In the genomic region with DNA sequence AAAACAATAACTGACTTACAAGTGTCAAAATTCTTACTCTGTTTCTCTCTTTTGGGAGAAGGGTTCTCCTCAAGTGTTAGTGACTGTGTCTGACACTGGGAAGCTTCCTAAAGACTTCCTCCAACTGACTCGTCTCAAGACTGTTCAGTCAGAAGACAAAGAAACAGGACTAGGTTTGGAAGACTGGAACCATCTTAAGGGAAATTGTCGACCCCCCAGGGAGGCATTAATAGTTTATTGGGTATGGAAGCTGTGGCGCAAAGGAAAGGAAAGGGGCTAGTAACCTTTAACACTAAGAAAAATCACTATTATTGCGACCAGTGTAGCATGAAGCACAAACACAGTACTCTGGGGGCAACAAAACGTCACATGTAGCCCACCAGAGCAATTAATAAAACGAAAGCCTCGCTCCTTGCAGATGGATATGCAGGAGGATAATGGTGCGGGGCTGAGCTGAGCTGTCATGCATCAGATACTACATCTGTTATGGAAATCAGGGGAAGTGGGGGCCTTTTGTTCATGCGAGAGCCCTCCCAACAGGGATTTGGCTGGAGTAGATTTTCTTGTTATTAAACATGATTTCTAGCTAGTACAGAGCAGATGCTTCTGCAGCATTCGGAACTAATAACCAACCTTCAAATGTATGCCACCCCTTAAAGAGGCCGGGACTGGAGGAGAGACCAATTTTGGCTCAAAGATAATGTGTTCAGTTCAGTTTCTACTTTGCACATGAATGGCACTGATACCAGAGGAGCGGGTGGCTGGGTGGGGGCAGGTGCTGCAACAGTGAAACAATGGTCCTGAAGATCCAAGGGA, we compare ENCODE assay signal across 9 mouse cellular contexts.
DNase-seq lines count a peak whose midpoint lies in the region; ATAC-seq and TF ChIP-seq lines count a peak whose summit lies in the region.
"Had no signal": no experiment of that assay in that cellular context is flagged by ENCODE, and none has a peak within 500 bp of the region (broad histone marks: within the 10 kb centered on the region; RNA-seq: fewer than 3 reads in every experiment).

No protein-coding gene starts in this region.

- no peak for DNase-seq in embryonic facial prominence, embryonic 10.5 days (ENCODE audit: low spot score)
- DNase-seq in forebrain, embryonic 11.5 days (ENCODE audit: low spot score) = no peak
- DNase-seq in hindbrain, postnatal 0 days (ENCODE audit: low spot score) = peak; percentile 75
- no peak for DNase-seq in gastrocnemius, postnatal 4 days (ENCODE audit: low spot score in 2 of 2)
- DNase-seq in yolk sac, embryonic 10.5 days (ENCODE audit: low spot score) = no peak
- DNase-seq: heart, adult 18-20 months; lung, postnatal 10 days had no signal

- no peak for TF ChIP-seq CTCF in hindbrain, postnatal 0 days (IDR thresholded peaks at IDR 0.05; ENCODE audit: low read depth)

- peak overlapping the region; percentile 70 for H3K27ac ChIP-seq in embryonic facial prominence, embryonic 10.5 days (replicated peaks)
- H3K27ac ChIP-seq in forebrain, embryonic 11.5 days (ENCODE audit: low read depth, low read length) = peak overlapping the region; percentile 76
- H3K27ac ChIP-seq in hindbrain, postnatal 0 days = peak overlapping the region; percentile 41; the same call in 1 of the 2 replicates
- peak overlapping the region; percentile 46; the same call in 1 of the 2 replicates for H3K27ac ChIP-seq in neural tube, embryonic 12.5 days

- WGBS in embryonic facial prominence, embryonic 10.5 days = 54% methylated on average over 12 of the region's 12 CpGs
- WGBS in forebrain, embryonic 11.5 days = 22% methylated on average over 12 of the region's 12 CpGs
- 21% methylated on average over 12 of the region's 12 CpGs for WGBS in hindbrain, postnatal 0 days
- 14% methylated on average over 12 of the region's 12 CpGs for WGBS in neural tube, embryonic 12.5 days

- no peak overlapping the region for H3K4me3 ChIP-seq in embryonic facial prominence, embryonic 10.5 days
- H3K4me3 ChIP-seq in forebrain, embryonic 11.5 days (ENCODE audit: low read depth, low read length) = no peak overlapping the region
- H3K4me3 ChIP-seq in hindbrain, postnatal 0 days (ENCODE audit: low read length) = no peak overlapping the region
- no peak overlapping the region for H3K4me3 ChIP-seq in neural tube, embryonic 12.5 days

- H3K36me3 ChIP-seq in embryonic facial prominence, embryonic 10.5 days (replicated peaks) = no peaks in the 10 kb centered on the region
- no peaks in the 10 kb centered on the region for H3K36me3 ChIP-seq in forebrain, embryonic 11.5 days (ENCODE audit: control insufficient read depth, insufficient read depth, low read length)
- no peaks in the 10 kb centered on the region for H3K36me3 ChIP-seq in hindbrain, postnatal 0 days (ENCODE audit: insufficient read depth, low read length)
- no peaks in the 10 kb centered on the region for H3K36me3 ChIP-seq in neural tube, embryonic 12.5 days

- no peak overlapping the region for H3K4me2 ChIP-seq in forebrain, embryonic 11.5 days (ENCODE audit: low read depth, low read length, severe bottlenecking)
- peak overlapping the region; percentile 8; the same call in 1 of the 2 replicates for H3K4me2 ChIP-seq in hindbrain, postnatal 0 days (ENCODE audit: low read depth, low read length)
- H3K4me2 ChIP-seq in neural tube, embryonic 12.5 days (replicated peaks) = peak overlapping the region; percentile 40

- H3K9me3 ChIP-seq in embryonic facial prominence, embryonic 10.5 days = no peaks in the 10 kb centered on the region
- H3K9me3 ChIP-seq in forebrain, embryonic 11.5 days (ENCODE audit: control insufficient read depth, low read length) = no peaks in the 10 kb centered on the region; the same call in 1 of the 2 replicates
- H3K9me3 ChIP-seq in hindbrain, postnatal 0 days (ENCODE audit: low read length) = no peaks in the 10 kb centered on the region
- H3K9me3 ChIP-seq in neural tube, embryonic 12.5 days = no peaks in the 10 kb centered on the region

- H3K4me1 ChIP-seq in embryonic facial prominence, embryonic 10.5 days = peaks cover 34% of the 10 kb centered on the region
- H3K4me1 ChIP-seq in forebrain, embryonic 11.5 days (replicated peaks; ENCODE audit: control insufficient read depth, insufficient read depth, low read length) = peaks cover 3% of the 10 kb centered on the region
- H3K4me1 ChIP-seq in hindbrain, postnatal 0 days (ENCODE audit: insufficient read depth, low read length) = no peaks in the 10 kb centered on the region; the same call in 1 of the 2 replicates
- peaks cover 37% of the 10 kb centered on the region for H3K4me1 ChIP-seq in neural tube, embryonic 12.5 days

- H3K27me3 ChIP-seq in embryonic facial prominence, embryonic 10.5 days (replicated peaks; ENCODE audit: low read depth, poor library complexity, severe bottlenecking) = no peaks in the 10 kb centered on the region
- no peaks in the 10 kb centered on the region for H3K27me3 ChIP-seq in forebrain, embryonic 11.5 days (ENCODE audit: control insufficient read depth, insufficient read depth, low read length)
- no peaks in the 10 kb centered on the region for H3K27me3 ChIP-seq in hindbrain, postnatal 0 days (ENCODE audit: insufficient read depth, low read length)
- no peaks in the 10 kb centered on the region for H3K27me3 ChIP-seq in neural tube, embryonic 12.5 days (replicated peaks)

- ATAC-seq in forebrain, embryonic 11.5 days (replicated peaks; ENCODE audit: low FRiP score) = peak; percentile 80
- peak; percentile 62 for ATAC-seq in hindbrain, postnatal 0 days
- peak; percentile 84 for ATAC-seq in neural tube, embryonic 12.5 days (ENCODE audit: low FRiP score, low read depth)
- ATAC-seq in megakaryocyte-erythroid progenitor cell, adult 5-6 weeks (replicated peaks; ENCODE audit: low FRiP score, low TSS enrichment, poor library complexity, severe bottlenecking) = no peak

- H3K9ac ChIP-seq in forebrain, embryonic 11.5 days (ENCODE audit: low read length) = no peak overlapping the region
- no peak overlapping the region for H3K9ac ChIP-seq in hindbrain, postnatal 0 days (replicated peaks; ENCODE audit: low read length)
- H3K9ac ChIP-seq in neural tube, embryonic 12.5 days = no peak overlapping the region
